Mouse (Mus musculus): Measurements from ENCODE around the gene D630023F18Rik. TPM values are rescaled to one million over a fixed set of nuclear protein-coding genes. Genes with fewer than 3 reads are reported as not detected.
A peak's percentile ranks its signal among the peaks of the same experiment; 100 is the strongest.

D630023F18Rik gene
- total RNA-seq, 2 experiments from 2014 or later: 2.3 TPM; not detected in 1

- peak; percentile 45 for ATAC-seq (replicated peaks; ENCODE audit: poor library complexity, severe bottlenecking)
Measured at GRCm38 (mm10) chr1:65112031-65112806, 10.8 kb downstream of the D630023F18Rik start.

DNA sequence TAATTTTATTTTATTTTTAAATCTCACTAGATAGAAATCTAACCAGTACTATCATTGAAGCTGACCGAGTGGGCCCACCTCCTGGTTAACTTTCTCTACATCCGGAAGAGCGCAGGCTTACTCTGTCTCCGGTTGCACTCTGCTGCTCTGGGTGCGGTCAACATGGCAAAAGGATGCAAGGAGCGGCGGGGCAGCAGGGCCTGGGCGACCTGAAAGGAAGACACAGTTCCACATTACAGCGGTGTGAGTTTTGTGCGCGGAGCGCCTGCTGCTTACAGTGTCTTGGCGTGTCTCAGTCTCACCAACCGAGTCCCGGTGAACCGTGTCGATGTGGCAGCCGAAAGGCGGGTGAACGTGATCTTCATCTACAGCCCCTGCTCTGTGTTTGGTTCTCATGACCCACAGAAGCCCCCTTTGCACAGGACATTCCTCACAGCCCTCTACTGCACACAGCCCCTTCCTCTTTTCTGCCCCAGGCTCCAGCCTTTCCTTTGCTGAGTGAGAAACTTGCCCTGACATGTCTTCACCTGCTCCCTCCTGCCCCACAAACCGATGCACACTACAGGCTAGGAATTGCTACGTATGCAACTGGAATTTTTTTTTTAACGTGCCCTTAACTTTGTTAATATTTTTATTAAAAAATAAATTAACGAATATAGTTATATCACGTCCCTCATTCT is 13.1 kb downstream of the D630023F18Rik start:
- no peak for ATAC-seq (replicated peaks; ENCODE audit: poor library complexity, severe bottlenecking)

GRCm38 (mm10) chr1:65109196-65109595 is 13.8 kb downstream of the D630023F18Rik start:
- ATAC-seq (replicated peaks; ENCODE audit: poor library complexity, severe bottlenecking): no peak

DNA sequence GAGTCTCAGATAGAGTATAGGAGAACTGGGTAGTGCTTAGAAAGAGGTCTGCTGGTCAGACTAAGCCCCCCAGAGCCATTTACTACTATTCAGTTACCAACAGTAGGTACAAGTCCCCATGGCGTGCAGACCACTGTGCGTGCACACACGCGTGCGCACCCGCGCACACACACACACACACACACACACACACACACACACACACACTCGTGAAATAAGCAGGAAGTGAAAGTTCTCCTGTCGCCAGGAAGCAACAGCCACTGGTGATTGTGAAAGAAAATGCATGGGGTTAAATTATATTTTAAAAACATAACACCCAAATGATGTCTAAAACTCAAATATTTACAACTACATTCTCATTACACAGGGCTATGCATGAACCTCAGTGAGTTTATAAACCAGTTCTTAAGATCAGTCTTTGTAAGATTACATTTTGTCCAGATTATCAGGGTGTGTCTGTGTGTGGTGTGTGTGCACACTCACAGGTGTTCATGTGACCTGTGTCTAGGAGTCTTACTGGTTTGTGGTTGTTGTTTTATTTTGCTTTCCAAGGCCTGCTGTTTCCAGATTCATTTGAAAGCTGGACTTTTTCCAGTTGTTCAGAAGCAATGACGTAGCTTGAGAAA is 15.2 kb downstream of the D630023F18Rik start:
- peak; percentile 71 for ATAC-seq (replicated peaks; ENCODE audit: poor library complexity, severe bottlenecking)

DNA sequence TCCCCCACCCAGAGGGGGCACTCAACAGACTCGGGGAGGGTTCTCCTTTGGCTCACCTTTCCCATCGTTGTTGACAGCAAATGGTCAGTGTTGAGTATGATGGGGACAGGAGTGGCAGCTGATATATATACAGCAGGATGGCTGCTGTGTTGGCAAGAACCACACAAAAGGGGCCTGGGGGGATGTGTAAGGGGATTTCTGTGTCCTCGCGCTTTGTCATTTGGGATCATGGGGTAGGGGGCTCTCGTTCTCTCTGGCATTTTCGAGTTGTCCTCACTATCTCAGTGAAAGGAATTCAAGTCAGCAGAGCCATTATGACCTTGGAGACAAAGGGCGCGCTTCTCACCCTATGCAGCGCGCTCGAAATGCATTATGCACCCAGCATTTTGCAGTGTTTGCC is 19.7 kb downstream of the D630023F18Rik start, which contains the start of gene Cryga:
Gene Cryga, minus strand, starts transcription at position 101 of the 400 bp plus-strand sequence.
- ATAC-seq (replicated peaks; ENCODE audit: poor library complexity, severe bottlenecking): no peak

GRCm38 (mm10) chr1:65096953-65097352 is 26.1 kb downstream of the D630023F18Rik start:
- peak; percentile 48; the same call in 1 of the 2 replicates for ATAC-seq (replicated peaks; ENCODE audit: poor library complexity, severe bottlenecking)

DNA sequence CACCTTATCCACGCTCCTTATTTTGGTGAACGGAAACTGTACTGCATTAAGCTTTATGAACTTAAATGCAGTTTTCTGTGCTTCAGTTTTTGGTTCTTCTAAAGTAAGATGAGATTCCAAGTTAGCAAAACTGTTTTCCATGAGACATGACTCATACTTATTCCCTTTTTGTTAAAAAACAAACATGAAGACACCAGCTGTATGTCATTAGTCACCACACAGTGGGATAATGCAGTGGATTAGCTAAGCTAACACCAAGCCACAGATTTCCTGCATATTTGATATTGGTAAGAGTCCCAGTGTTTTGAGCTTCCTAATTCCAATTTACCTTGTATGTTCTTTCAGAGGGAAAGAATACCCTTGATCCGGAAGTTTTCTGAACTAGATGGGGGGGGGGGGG is 31.4 kb downstream of the D630023F18Rik start:
- 0 out of 2 replicates have a peak, but pooled peaks have one; percentile 19 for ATAC-seq (replicated peaks; ENCODE audit: poor library complexity, severe bottlenecking)

DNA sequence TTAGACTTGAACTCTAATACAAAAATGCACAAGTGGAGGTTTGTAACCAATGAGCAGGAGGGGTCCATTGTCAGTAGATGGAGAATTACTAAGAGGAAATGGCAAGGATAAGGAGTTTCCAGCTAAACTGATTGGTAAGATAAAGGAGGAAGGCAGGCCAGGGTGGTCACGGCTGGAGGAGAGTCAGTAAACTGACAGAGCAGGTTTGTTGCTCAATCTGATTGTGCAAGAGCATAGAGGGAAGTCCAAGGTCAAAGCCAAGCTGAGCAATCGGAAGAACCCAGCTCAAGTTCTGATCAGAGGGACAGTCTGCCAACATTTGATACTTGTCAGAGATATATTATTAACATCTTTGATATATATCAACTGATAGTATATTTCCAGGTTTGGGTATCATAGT is 32.6 kb downstream of the D630023F18Rik start:
- ATAC-seq (replicated peaks; ENCODE audit: poor library complexity, severe bottlenecking): peak; percentile 88

- peak; percentile 75 for ATAC-seq (replicated peaks; ENCODE audit: poor library complexity, severe bottlenecking)
Measured at GRCm38 (mm10) chr1:65088567-65089356, 34.3 kb downstream of the D630023F18Rik start.

DNA sequence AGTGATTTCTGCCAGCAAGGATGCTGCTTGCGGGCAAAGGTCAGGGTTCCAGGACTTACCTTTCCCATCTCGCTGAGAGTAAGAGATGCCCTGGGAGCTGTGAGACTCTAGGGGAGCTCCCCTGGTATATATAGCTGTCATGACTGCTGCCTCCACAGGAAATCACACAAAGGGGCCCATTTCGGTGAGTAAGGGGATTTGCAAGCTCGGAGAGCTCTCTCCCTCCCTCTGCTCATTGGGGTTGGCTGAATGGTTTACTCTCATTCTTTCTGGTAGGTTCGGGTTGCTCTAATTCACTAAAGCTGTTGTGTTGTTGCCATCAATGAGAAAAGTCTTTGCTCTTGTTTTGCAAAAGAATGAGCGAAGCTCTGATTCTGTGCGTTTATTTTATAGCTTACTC is 40.8 kb downstream of the D630023F18Rik start, which contains the start of gene Crygb:
Gene Crygb, minus strand, starts transcription at position 101 of the 400 bp plus-strand sequence.
- no peak for ATAC-seq (replicated peaks; ENCODE audit: poor library complexity, severe bottlenecking)

DNA sequence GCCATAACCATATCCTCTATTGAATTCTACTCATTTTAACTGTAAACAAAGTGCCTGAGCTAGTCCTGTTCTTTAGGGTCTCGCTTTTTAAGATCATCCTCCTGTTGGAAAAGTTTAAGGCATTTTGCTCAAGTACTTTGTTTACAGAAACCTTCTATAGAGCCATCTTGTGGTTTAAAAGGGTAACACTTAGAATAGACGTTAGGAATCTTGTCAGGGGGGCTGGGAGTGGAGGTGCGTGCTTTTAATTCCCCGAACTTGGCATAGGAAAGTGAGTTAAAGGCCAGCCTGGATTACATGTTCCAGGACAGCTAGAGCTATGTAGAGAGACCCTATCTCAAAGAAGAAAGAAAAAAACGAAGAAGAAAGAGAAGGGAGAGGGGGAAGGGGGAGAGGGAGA is 47.4 kb downstream of the D630023F18Rik start:
- ATAC-seq (replicated peaks; ENCODE audit: poor library complexity, severe bottlenecking): no peak

GRCm38 (mm10) chr1:65073589-65073988 is 49.4 kb downstream of the D630023F18Rik start, which contains the start of gene Crygc:
Gene Crygc (minus strand): TSS chr1:65073689.
- no peak for ATAC-seq (replicated peaks; ENCODE audit: poor library complexity, severe bottlenecking)

DNA sequence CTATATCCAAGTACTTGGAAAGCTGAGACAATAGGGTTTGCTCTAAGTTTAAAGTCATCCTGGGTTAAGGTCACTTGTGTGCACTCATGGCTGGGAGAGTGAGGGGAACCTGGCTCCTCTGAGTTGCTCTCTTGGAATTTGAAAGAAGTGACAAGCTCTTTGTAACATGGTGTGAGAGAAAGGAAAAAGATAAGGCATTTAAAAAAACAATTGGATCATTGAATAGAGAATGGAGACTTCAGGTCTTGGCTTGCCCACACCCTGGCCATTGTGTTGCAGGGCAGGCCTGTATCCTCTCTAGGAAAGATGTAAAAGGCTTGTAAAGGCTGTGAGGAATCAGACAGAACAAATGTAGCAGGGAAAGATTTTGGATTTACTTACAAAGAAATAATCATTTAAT is 55.2 kb downstream of the D630023F18Rik start:
- ATAC-seq (replicated peaks; ENCODE audit: poor library complexity, severe bottlenecking): no peak

- ATAC-seq (replicated peaks; ENCODE audit: poor library complexity, severe bottlenecking): no peak
Measured at GRCm38 (mm10) chr1:65064201-65064600, 58.8 kb downstream of the D630023F18Rik start.

DNA sequence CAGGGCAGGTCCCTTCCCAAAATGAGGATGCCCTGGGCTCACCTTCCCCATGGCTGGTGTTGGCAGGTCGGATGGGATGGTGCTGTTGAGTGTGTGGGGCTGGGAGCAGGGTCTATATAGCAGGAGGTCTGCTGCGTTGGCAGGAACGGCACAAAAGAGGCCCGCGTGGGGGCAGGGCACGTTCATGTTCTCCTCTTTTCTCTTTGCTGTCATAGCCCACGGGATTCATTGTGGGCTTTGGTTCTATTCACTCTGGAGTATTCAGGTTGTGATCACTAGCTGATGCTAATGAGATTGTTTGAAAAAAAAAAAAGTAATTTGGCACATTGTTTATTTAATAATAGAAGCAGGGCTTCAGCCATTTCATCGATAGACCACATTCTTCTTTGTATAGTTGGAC is 59.7 kb downstream of the D630023F18Rik start, which contains the start of gene Crygd:
Gene Crygd, minus strand, starts transcription at position 101 of the 400 bp plus-strand sequence.
- ATAC-seq (replicated peaks; ENCODE audit: poor library complexity, severe bottlenecking): no peak

Other genes with a start within 250 kb of the D630023F18Rik start
- 12.5 and 13.5 TPM in 2 replicates for gene Plekhm3, start 166.4 kb downstream of the D630023F18Rik start, total RNA-seq (2014; fragmentation: Nextera tagmentation)
- 5.4 and 8.5 TPM in 2 replicates for gene Plekhm3, start 166.4 kb downstream of the D630023F18Rik start, total RNA-seq (2017)
- gene Akr1cl, start 90.5 kb downstream of the D630023F18Rik start, total RNA-seq (2014; fragmentation: Nextera tagmentation): not detected in 2 replicates
- gene Akr1cl, start 90.5 kb downstream of the D630023F18Rik start, total RNA-seq (2017): not detected in 2 replicates
- gene Cryge, start 72.1 kb downstream of the D630023F18Rik start, total RNA-seq (2014; fragmentation: Nextera tagmentation): not detected in 2 replicates
- gene Cryge, start 72.1 kb downstream of the D630023F18Rik start, total RNA-seq (2017): not detected in 2 replicates
- not detected in 2 replicates for gene Crygd, start 59.8 kb downstream of the D630023F18Rik start, total RNA-seq (2014; fragmentation: Nextera tagmentation)
- not detected in 2 replicates for gene Crygd, start 59.8 kb downstream of the D630023F18Rik start, total RNA-seq (2017)
- not detected in 2 replicates for gene Crygc, start 49.5 kb downstream of the D630023F18Rik start, total RNA-seq (2014; fragmentation: Nextera tagmentation)
- gene Crygc, start 49.5 kb downstream of the D630023F18Rik start, total RNA-seq (2017): not detected in 2 replicates
- not detected in 2 replicates for gene Crygb, start 40.9 kb downstream of the D630023F18Rik start, total RNA-seq (2014; fragmentation: Nextera tagmentation)
- gene Crygb, start 40.9 kb downstream of the D630023F18Rik start, total RNA-seq (2017): not detected in 2 replicates
- not detected in 2 replicates for gene Cryga, start 19.8 kb downstream of the D630023F18Rik start, total RNA-seq (2014; fragmentation: Nextera tagmentation)
- gene Cryga, start 19.8 kb downstream of the D630023F18Rik start, total RNA-seq (2017): 0.73 TPM in 1 of 2 replicates, not detected in the other
- not detected in 2 replicates for gene Gm28845, start 3.7 kb downstream of the D630023F18Rik start, total RNA-seq (2014; fragmentation: Nextera tagmentation)
- gene Gm28845, start 3.7 kb downstream of the D630023F18Rik start, total RNA-seq (2017): not detected in 2 replicates
- 98.5 and 119 TPM in 2 replicates for gene Idh1, start 63.3 kb upstream of the D630023F18Rik start, total RNA-seq (2014; fragmentation: Nextera tagmentation)
- 214 and 218 TPM in 2 replicates for gene Idh1, start 63.3 kb upstream of the D630023F18Rik start, total RNA-seq (2017)
- 23.0 and 26.7 TPM in 2 replicates for gene Pikfyve, start 63.5 kb upstream of the D630023F18Rik start, total RNA-seq (2014; fragmentation: Nextera tagmentation)
- gene Pikfyve, start 63.5 kb upstream of the D630023F18Rik start, total RNA-seq (2017): 27.9 and 29.8 TPM in 2 replicates
- not detected in 2 replicates for gene Pth2r, start 158.8 kb upstream of the D630023F18Rik start, total RNA-seq (2014; fragmentation: Nextera tagmentation)
- not detected in 2 replicates for gene Pth2r, start 158.8 kb upstream of the D630023F18Rik start, total RNA-seq (2017)

Data from granulocyte monocyte progenitor cell, adult 5-6 weeks (primary cell).